Mouse (Mus musculus) heart, postnatal 36 days (tissue): ENCODE measurements around the gene Specc1l. TPM values are rescaled to one million over a fixed set of nuclear protein-coding genes. Genes with fewer than 3 reads are reported as not detected.
A peak's percentile ranks its signal among the peaks of the same experiment; 100 is the strongest.

Source experiments
- DNase-seq, 2 experiments: peaks; one replicate each; pipeline ENCODE4 v3.0.0; 2021 to 2022
- intact Hi-C: fragments of 180-260 bp; cut with DNase I; formaldehyde crosslinking; loops from one replicate; pipeline ENCODE4 v1.15.1; 2025
- total RNA-seq, 2 experiments: library from RNA; stranded (reverse); gene quantifications; 2 replicates each; pipeline ENCODE4 v1.2.3; 2021

Gene Specc1l
- total RNA-seq, 2 experiments from 2014 or later: 42.7 to 43.1 TPM

DNA sequence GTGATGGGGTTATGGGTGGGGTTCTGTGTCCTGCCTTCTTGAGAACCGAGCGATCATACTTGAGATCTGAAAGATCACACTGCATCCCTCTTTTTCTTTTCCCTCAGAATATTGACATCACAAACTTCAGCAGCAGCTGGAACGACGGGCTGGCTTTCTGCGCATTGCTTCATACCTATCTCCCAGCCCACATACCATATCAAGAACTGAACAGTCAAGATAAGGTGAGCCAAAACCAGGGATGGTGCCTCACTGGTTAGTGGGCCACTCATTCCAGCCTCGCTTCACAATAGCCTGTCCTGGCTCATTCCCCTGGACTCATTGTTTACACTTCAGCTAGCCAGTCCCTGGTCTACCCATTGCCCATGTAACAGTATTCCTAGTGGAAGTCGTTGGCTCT is 95.3 kb downstream of the Specc1l start:
- no peak for DNase-seq
- intact Hi-C loops: no loop called here

DNA sequence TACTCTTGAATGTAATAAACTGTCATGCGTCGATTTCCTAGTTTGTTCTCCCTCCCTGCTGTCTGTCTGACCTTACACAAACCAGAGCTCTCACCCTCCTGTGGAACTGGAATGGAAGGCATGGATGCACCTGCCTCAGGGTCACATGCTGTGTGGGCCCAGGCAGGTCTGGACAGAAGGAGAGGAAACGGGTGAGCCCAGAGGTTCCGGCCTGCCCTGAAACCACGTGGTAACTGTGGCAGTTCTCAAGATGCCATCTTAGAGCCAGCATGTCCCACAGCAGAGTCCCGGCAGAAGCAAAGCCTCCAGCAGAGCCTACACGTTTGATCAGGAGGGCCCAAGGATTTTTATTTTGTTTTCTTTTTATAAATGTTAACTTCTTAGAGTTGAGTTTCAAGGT is 100.5 kb downstream of the Specc1l start:
- DNase-seq: no peak
- intact Hi-C loops: no loop called here

DNA sequence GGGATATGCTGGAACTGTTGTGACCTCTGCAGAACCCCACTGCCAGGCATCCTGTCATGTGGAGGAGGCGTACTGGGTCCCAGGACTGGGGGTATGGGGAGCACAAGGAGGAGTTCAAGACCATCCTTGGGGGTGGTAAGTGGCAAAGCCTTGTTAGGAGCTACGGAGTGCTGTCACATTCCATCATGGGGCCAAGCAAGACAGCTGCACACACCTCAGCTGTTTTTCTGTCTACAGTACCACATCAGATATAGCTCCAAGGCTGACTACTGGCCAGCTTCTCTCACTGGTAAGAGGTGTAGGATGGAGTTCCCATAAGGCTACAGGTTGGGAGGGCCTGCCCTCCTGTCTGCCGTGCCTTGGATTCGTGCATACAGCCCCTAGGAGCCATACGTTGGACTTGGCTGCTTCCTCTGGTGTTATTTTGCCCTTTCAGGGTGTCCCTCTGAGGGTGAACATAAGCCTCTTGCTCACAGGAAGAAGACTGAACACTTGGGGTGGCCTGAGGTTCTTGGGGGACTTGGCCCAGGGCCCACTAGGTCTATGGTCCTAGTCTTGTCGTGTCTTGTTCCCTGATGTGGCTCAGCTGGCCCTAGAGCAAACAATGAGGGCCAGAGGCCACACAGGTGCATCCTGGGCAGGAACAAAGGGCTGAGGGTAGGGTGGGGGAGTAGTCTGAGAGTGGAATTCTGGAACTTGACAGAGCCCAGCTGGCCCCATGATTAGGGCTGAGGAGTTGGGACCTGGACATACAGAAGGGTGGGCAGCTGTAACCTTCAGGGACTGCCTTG is 102.5 kb downstream of the Specc1l start:
- intact Hi-C loops: no loop called here

DNA sequence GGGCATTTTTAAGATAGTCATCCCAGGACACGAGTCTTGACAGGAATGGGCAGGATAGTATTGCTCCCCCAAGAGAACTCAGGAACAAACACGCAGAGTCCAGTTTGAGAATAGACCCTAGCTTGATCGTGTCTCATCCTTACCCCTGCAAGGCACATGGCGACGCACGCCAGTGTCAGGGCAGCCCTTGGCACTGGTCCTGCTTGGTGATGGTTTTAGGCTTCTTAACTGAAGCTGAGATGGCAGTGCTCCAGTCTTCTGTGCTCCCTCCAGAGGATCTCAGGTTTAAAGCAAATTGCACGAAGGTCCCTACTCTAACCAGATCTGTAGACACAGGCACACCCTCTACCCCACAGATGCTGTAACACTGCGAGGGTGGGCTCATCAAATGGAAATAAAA is 103.9 kb downstream of the Specc1l start:
- intact Hi-C loops: loop anchor here (1.0 to 5.0 kb wide), 5 partner anchors 19 to 171 kb away; no protein-coding TSS in a partner anchor
- DNase-seq: no peak

More for the DNA sequence above, 102.5 kb downstream of the Specc1l start:
- DNase-seq: peak; percentile 55 to 57

DNA sequence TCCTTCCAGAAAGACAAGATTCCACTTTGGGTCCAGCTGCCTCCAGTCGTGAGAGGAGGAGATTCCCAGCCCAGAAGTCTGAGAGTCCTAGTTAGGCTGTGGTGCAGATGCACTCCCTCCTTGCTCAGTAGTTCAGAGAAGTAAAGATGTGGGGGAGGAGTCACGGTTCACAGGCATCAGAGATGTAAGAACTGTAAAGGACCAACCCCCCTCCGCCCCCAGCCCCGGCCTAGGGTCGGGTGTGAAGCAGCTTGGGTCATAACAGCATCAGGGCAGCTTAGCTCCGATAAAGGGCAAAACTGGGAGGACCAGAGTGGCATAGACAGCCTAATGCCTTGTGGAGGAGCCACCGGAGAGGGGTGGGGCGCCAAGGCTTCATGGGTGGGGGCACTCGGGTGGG is 104.6 kb downstream of the Specc1l start:
- DNase-seq: no peak
- intact Hi-C loops: loop anchor here (1.0 to 5.0 kb wide), 5 partner anchors 18 to 170 kb away; no protein-coding TSS in a partner anchor

DNA sequence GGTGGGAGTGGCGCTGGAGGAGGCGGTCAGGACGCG is 104.8 kb downstream of the Specc1l start, which contains the start of gene Adora2a:
TSS of gene Adora2a (plus strand) at position 6 of the 36 bp plus-strand sequence.
- intact Hi-C loops: loop anchor here (1.0 to 5.0 kb wide), 5 partner anchors 18 to 170 kb away; no protein-coding TSS in a partner anchor
- no peak for DNase-seq

DNA sequence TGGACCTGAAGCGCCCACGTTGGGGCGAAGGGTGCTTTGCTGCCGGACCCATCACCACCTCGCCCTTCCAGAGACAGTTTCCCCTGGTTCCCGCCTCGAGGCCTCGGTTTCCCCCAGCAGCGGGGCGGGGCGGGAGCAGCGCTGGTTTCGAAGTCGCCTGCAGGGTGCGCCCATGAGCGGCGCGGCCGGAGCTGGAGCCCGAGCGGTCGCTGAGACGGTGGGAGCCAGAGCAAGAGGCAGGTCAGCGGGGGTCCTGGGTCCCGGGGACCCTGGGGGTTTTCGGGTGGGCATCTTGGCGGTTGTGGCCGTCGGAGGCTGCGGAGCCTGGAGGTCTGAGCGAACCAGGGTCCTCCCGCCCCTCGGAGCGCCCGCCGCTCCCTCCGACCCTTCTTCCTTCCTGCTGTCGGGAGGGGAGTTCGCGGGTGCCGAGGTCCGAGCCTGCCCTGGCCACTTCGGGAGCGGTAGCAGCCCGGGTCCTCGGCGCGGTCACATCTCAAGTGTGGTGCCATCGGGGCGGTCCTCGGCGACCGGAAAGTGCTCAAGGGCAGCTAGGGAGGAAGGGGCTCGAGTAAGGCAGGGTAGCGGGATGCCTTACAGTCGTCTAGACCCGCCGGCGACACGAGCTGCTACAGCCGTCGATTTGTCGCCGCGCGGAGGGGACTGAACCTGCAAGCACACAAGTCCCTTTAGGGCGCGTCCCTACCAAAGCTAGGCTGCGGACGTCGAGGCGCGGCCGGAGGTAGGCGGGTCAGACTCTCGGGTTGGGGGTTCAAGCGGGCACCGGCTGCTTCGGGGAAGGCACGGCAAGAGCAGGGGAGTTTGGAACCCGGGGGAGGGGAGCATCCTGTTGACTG is 105.3 kb downstream of the Specc1l start:
- peak; percentile 86 to 87 for DNase-seq
- intact Hi-C loops: loop anchor here (1.0 to 5.0 kb wide), 7 partner anchors 18 to 170 kb away; no protein-coding TSS in a partner anchor

DNA sequence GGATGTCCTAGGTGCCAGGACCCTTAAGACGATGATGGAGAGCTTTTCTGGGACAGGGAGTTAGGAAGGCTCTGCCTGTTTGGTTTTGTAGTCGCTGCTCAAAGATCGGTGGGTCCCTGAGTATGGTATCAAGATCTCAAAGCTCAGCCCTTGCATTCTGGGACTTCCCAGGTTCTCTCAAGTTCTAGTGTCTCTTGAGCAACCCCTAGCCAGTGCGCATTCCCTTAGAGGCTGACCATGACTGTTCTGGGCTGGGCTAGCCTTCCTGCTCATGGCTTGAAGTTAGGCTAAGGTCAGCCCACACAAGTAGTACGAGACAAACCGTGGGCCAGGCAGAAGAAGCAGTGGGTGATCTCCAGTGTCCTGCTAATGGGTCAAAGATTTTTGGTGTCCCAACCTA is 106.3 kb downstream of the Specc1l start:
- intact Hi-C loops: loop anchor here (5.0 kb wide), 1 partner anchor 34 kb away; no protein-coding TSS in a partner anchor

DNA sequence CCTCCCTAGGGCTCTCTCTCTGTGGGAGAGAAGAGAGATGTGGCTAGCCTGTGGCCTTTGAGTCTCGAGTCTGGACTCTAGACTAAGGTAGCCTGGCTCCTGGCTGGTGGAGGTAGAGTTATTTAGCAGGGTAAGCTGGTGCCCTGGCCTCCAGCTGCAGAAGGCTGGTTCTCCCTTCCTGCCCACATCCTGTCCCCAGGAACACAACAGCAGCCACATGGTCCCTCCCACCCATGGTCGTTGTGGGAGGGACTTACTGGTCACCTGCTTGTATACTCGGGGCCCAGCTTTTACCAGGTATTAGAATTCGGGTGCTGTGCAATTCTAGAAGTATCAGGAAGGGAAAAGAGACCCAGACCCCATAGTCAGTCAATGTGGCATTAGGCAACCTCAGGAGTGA is 108.4 kb downstream of the Specc1l start:
- DNase-seq: no peak
- intact Hi-C loops: no loop called here

More for the DNA sequence above, 106.3 kb downstream of the Specc1l start:
- DNase-seq: no peak

DNA sequence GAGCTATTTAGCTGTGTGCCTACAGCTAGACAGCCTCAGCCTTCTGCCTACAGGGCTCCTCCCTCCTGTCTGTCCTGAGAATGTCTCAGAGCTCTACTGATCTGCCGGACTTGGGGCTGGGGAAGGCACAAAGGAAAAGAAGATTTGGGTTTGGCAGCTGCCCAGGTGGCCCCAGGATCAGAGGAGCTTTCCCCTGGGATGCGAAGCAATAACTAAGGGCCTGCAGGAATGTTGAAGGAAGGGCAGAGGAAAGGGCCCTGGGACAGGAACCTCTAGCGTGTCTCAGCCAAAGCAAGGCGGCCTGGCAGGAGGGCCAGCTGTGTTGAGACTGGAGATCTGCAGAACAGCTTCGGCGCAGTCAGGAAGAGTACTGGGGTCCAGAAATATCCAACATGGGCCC is 111.1 kb downstream of the Specc1l start:
- no peak for DNase-seq
- intact Hi-C loops: no loop called here

DNA sequence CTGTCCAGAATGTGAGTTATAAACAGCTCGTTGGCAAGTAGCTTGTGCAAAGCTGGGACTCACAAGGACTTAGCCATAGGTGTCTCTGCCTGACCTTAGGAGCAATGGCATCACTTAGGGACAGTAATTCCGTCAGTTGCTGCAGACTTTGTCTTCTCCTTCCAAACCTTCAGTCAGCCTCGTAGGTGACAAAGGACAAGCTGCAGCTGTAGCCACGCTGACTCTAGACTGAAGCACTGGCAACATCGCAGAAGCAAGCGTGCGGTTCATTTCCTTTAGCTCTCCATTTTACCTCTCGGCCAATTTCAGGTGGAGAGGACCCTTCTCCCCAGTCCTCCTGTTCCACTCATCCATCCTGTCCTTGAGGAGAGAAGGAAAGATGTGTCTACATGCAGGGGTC is 112.1 kb downstream of the Specc1l start:
- intact Hi-C loops: no loop called here
- DNase-seq: no peak

DNA sequence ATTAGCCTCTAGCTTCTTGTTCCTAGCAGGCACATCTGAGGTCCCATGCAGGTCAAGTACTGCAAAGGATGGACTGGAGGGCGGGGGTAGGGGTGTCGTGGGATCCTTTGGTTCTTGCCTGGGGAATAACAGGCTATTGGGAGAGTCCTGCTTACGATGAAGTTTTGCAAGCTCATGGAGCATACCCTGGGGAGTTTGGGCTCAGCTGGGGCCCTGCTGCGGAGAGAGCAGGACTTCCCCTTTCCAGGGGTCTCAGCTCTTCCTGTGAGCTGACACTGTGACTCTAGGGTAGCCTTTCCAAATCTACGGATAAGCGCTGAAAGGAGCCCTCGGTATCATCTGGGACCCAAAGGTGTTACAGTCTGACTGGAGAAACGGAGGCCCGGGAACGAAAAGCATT is 112.5 kb downstream of the Specc1l start:
- DNase-seq: no peak
- intact Hi-C loops: no loop called here

DNA sequence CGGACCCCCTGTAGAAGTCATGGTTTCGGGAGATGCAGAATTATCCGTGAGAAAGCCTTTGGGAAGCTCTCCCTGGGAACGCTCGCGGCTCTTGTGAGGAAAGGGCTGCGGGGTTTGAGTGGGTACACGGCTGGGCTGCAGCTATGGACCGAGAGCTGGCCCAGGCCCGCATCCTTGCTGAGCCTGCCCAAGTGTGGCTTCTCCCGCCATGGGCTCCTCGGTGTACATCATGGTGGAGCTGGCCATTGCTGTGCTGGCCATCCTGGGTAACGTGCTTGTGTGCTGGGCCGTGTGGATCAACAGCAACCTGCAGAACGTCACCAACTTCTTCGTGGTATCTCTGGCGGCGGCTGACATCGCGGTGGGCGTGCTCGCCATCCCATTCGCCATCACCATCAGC is 113.9 kb downstream of the Specc1l start:
- intact Hi-C loops: no loop called here
- no peak for DNase-seq

DNA sequence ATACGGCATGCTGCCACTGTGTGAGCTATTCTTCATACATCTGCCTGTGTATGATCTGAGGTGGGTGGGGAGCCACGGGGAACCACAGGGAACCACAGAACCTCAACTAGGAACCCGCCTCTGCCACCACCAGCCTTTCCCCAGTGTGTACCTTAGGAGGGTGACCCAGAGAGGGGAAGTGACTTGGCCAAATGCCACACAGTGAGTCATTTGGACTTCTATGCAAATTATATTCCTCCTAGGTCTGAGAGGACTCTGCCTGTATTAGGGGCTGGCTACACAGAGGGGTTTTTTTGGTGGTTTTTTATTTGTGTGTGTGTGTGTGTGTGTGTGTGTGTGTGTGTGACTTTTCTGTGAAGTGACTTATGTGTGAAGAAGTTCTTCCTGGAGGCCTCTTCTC is 114.7 kb downstream of the Specc1l start:
- peak in 1 of 2 experiments; percentile 46 for DNase-seq
- intact Hi-C loops: no loop called here

DNA sequence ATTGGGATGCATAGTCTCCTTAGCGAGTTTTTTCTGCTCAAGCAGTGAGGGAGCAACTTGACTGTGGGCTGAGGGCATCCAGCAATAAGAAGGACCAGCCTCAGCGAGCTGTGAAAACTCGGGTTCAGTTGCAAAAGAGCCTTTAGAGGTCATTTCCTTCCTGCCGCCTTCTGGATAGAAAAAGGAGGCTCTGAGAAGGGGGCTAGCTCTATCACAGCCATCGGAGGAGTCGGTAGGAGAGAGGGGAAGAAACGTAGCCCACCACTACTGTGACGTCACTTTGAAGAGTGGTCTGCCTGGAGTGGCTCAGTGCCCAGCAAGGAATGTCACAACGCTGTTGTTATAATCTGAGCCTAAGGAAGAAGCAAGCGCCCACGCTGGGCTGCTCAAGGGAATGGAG is 115.2 kb downstream of the Specc1l start:
- DNase-seq: no peak
- intact Hi-C loops: no loop called here

DNA sequence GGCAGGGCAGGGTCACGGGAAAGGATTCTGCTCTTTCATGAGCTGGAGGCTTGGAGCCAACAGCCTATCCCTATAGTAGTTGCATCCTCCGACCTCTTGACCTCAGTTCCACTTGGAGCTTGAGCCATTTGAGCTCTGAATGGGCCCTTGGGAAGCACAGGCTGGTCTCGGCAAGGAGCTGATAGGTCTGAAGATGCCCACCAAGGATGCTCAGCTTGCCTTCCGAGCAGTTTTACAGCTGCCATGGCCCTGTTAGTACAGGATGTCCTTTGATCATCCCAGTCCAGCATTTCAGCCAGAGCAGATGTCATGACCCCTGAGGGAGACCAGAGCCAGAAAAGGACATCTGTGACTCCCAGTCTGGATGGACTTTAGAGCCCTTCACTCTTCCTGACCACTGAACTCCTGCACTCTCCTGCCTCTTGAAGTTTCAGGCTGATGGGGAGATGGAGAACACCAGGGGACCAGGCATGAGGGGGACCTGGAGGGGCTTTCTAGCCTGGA is 116.4 kb downstream of the Specc1l start:
- no peak for DNase-seq
- intact Hi-C loops: no loop called here

DNA sequence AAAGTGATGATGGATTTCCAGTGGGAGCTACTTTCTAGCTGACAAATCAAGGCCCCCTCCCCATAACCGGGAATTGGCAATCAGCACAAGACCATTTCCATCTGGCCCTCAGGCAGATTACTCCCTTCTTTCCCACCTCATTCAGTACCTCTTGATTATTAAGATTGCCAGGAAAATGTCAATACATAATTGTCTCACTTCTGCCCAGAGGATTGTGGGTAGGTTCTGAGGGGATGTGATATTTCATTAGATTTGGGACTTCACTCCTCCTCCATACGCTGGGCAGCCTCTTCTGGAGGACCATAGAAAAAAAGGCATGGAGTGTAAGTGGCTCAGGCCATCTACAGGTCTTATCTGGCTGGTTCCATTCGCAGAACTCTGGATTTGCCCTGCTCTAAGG is 120.4 kb downstream of the Specc1l start:
- DNase-seq: no peak
- intact Hi-C loops: no loop called here

DNA sequence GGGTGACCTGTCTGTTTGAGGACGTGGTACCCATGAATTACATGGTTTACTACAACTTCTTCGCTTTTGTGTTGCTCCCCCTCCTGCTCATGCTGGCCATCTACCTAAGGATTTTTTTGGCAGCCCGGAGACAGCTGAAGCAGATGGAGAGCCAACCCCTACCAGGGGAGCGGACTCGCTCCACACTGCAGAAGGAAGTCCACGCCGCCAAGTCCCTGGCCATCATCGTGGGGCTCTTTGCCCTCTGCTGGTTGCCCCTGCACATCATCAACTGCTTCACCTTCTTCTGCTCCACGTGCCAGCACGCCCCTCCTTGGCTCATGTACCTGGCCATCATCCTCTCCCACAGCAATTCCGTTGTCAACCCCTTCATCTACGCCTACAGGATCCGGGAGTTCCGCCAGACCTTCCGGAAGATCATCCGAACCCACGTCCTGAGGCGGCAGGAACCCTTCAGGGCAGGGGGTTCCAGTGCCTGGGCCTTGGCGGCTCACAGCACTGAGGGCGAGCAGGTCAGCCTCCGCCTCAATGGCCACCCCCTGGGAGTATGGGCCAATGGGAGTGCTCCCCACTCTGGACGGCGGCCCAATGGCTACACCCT is 121.4 kb downstream of the Specc1l start:
- no peak for DNase-seq
- intact Hi-C loops: no loop called here

DNA sequence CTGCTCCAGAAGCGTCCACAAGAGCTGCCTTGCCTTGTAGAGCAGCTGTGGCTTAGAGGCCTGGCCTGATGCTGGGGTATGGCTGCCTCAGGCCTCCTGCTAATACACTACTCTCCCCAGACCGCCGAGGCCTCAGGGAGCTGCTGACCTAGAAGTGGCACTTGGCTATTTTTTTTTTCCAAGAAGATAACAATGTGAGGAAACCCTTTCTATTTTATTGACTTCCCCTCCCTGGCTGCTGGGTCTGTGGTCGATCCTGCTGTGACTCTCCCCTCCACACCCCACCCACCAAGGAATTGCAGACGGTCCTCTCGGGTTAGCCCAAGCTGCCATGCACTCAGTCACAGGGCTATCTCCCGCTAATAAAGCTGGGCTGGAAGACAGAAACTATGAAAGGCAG is 122.3 kb downstream of the Specc1l start:
- DNase-seq: no peak
- intact Hi-C loops: loop anchor here (2.0 kb wide), 1 partner anchor 17 kb away; the partner anchor contains the start of gene Adora2a

DNA sequence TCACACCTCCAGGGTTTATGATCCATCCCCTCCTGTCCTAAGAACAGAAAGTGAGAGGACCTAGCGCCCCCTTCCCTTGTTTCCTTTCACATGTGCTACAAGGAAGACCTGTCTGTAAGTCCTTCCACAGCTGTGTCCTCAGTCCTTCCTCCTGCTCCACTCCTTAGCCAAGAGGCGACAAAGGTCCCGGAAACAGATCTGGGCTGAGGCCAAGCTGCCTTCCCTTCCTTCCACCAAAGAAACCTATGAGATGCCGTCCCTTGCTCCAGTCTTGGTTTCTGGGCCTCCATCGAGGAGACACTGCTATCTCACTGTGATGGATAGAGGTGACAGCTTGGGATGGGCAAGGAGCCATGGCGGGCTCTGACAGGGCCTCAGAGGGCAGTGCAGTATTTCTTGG is 123.2 kb downstream of the Specc1l start:
- intact Hi-C loops: loop anchor here (2.0 kb wide), 1 partner anchor 18 kb away; the partner anchor contains the start of gene Adora2a
- peak in 1 of 2 experiments; percentile 60 for DNase-seq

DNA sequence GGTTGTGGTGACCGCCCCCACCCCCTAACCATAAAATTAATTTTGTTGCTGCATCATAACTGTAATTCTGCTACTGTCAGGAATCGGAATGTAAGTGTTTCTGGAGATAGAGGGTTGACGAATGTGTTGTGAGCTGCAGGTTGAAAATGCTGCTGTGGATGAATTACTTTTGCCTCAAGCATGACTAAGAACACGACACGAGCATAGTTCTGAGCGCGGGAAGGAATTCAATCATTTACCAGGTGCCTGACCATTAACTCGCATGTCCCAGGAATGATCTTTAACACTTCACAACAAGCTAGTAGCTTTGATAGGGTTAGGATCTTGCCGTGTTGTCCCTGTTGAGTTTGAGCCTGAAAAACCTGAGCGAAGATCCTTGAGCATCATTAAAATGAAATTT is 125.4 kb downstream of the Specc1l start:
- intact Hi-C loops: no loop called here
- DNase-seq: no peak
